Mouse (Mus musculus) liver, embryonic 15.5 days (tissue): ENCODE results near the gene Cd164l2. TPM values are rescaled to one million over a fixed set of nuclear protein-coding genes. Genes with fewer than 3 reads are reported as not detected.
A peak's percentile ranks its signal among the peaks of the same experiment; 100 is the strongest.

Source experiments
- ATAC-seq: fragments of 200-750 bp; cut with Nextera tagmentation; 2 replicates; pipeline ENCODE4 v1.8.0; 2017; ENCODE audit warnings: moderate number of reproducible peaks, mild to moderate bottlenecking, moderate library complexity; ENCODE audit not compliant: insufficient read depth
- H3K27ac ChIP-seq: fragments of 300-500 bp; sonication (generic); replicated peaks from 2 replicates; pipeline ENCODE4 v1.5.1; 2015; ENCODE audit warnings: mild to moderate bottlenecking, inconsistent platforms
- H3K27me3 ChIP-seq: fragments of 300-500 bp; sonication (generic); 2 replicates; pipeline ENCODE4 v1.6.1; 2015; ENCODE audit warnings: mild to moderate bottlenecking, inconsistent platforms
- H3K36me3 ChIP-seq: fragments of 300-500 bp; sonication (generic); replicated peaks from 2 replicates; pipeline ENCODE4 v1.6.1; 2015; ENCODE audit warnings: moderate library complexity, mild to moderate bottlenecking, inconsistent platforms
- H3K4me1 ChIP-seq: fragments of 300-500 bp; sonication (generic); replicated peaks from 2 replicates; pipeline ENCODE4 v1.6.1; 2015; ENCODE audit warnings: inconsistent platforms
- H3K4me2 ChIP-seq: fragments of 300-500 bp; sonication (generic); 2 replicates; pipeline ENCODE4 v1.6.1; 2015; ENCODE audit warnings: moderate library complexity, mild to moderate bottlenecking, inconsistent platforms
- H3K4me3 ChIP-seq: fragments of 300-500 bp; sonication (generic); replicated peaks from 2 replicates; pipeline ENCODE4 v1.5.1; 2015; ENCODE audit warnings: mild to moderate bottlenecking, inconsistent platforms
- H3K9ac ChIP-seq: fragments of 300-500 bp; sonication (generic); 2 replicates; pipeline ENCODE4 v1.6.1; 2015; ENCODE audit warnings: moderate library complexity, mild to moderate bottlenecking, inconsistent platforms
- H3K9me3 ChIP-seq: fragments of 300-500 bp; sonication (generic); replicated peaks from 2 replicates; pipeline ENCODE4 v1.6.1; 2016; ENCODE audit warnings: inconsistent platforms
- WGBS: fragments of 180-500 bp; shearing (Covaris S2); methylation state at CpG from one replicate; pipeline ENCODE4 v1.1.7; 2015; ENCODE audit warnings: mixed read lengths; ENCODE audit not compliant: insufficient replicate concordance; 5-methylcytosine and 5-hydroxymethylcytosine counted together
- polyA plus RNA-seq: library from polyadenylated mRNA; unstranded; fragments of >200 nt; fragmentation: Nextera tagmentation; extraction: Ambion mirVana; gene quantifications from 2 replicates; pipeline ENCODE4 v1.2.1, GENCODE M21; 2015

Cd164l2 gene
- polyA plus RNA-seq, 1 experiment from 2014 or later, result not detected

- Histone ChIP-seq H3K9ac (no peak overlapping the region), H3K9me3 (no peaks in the 10 kb centered on the region), H3K36me3 (peaks cover 73% of the 10 kb centered on the region), H3K27me3 (no peaks in the 10 kb centered on the region), H3K27ac (no peak overlapping the region), H3K4me3 (no peak overlapping the region), H3K4me1 (peaks cover 29% of the 10 kb centered on the region), H3K4me2 (no peak overlapping the region)
- WGBS, result 60% methylated on average over 4 of the region's 4 CpGs
- ATAC-seq, result no peak
These were observed 16.9 kb upstream of the Cd164l2 start for GRCm38 (mm10) chr4:133195014-133195413.

GRCm38 (mm10) chr4:133196136-133196535 is 15.8 kb upstream of the Cd164l2 start:
- no peak overlapping the region for H3K4me3 ChIP-seq
- ATAC-seq, result no peak

GRCm38 (mm10) chr4:133196852-133197251 is 15.1 kb upstream of the Cd164l2 start:
- Histone ChIP-seq H3K4me3 (no peak overlapping the region), H3K9ac (no peak overlapping the region), H3K4me1 (peaks cover 42% of the 10 kb centered on the region), H3K9me3 (no peaks in the 10 kb centered on the region), H3K4me2 (no peak overlapping the region), H3K36me3 (peaks cover 55% of the 10 kb centered on the region), H3K27ac (no peak overlapping the region), H3K27me3 (no peaks in the 10 kb centered on the region)
- ATAC-seq, result no peak
- WGBS, result 76% methylated on average over 7 of the region's 7 CpGs

More at GRCm38 (mm10) chr4:133196136-133196535, 15.8 kb upstream of the Cd164l2 start:
- Histone ChIP-seq H3K4me2 (no peak overlapping the region), H3K9ac (no peak overlapping the region), H3K9me3 (no peaks in the 10 kb centered on the region), H3K4me1 (peaks cover 39% of the 10 kb centered on the region), H3K27me3 (no peaks in the 10 kb centered on the region), H3K36me3 (peaks cover 62% of the 10 kb centered on the region), H3K27ac (no peak overlapping the region)
- WGBS, result 66% methylated on average over 2 of the region's 2 CpGs

GRCm38 (mm10) chr4:133197355-133197754 is 14.6 kb upstream of the Cd164l2 start:
- ATAC-seq, result no peak
- 57% methylated on average over 5 of the region's 5 CpGs for WGBS
- H3K4me3 ChIP-seq, result no peak overlapping the region
- no peak overlapping the region for H3K9ac ChIP-seq
- H3K36me3 ChIP-seq, result peaks cover 50% of the 10 kb centered on the region
- H3K27me3 ChIP-seq, result no peaks in the 10 kb centered on the region
- H3K27ac ChIP-seq, result no peak overlapping the region
- H3K4me1 ChIP-seq, result peaks cover 42% of the 10 kb centered on the region
- no peak overlapping the region for H3K4me2 ChIP-seq
- H3K9me3 ChIP-seq, result no peaks in the 10 kb centered on the region

- H3K27ac ChIP-seq, result no peak overlapping the region
- no peaks in the 10 kb centered on the region for H3K9me3 ChIP-seq
- H3K9ac ChIP-seq, result no peak overlapping the region
- peak; percentile 36; the same call in 1 of the 2 replicates for ATAC-seq
- no peak overlapping the region for H3K4me3 ChIP-seq
- no peaks in the 10 kb centered on the region for H3K27me3 ChIP-seq
- peaks cover 45% of the 10 kb centered on the region for H3K36me3 ChIP-seq
- 77% methylated on average over 13 of the region's 13 CpGs for WGBS
- H3K4me2 ChIP-seq, result no peak overlapping the region
- H3K4me1 ChIP-seq, result peaks cover 42% of the 10 kb centered on the region
These were observed 14.1 kb upstream of the Cd164l2 start for GRCm38 (mm10) chr4:133197801-133198286.

GRCm38 (mm10) chr4:133198337-133199180 is 13.4 kb upstream of the Cd164l2 start:
- H3K4me1 ChIP-seq, result peaks cover 42% of the 10 kb centered on the region
- H3K4me3 ChIP-seq, result no peak overlapping the region
- no peaks in the 10 kb centered on the region for H3K27me3 ChIP-seq
- 63% methylated on average over 19 of the region's 19 CpGs for WGBS
- no peaks in the 10 kb centered on the region for H3K9me3 ChIP-seq
- no peak overlapping the region for H3K4me2 ChIP-seq
- no peak for ATAC-seq
- H3K27ac ChIP-seq, result no peak overlapping the region
- peaks cover 38% of the 10 kb centered on the region for H3K36me3 ChIP-seq
- no peak overlapping the region for H3K9ac ChIP-seq

- H3K36me3 ChIP-seq, result peaks cover 26% of the 10 kb centered on the region
- H3K27me3 ChIP-seq, result 0 out of 2 replicates have a peak, but pooled peaks cover 4% of the 10 kb centered on the region
- H3K4me1 ChIP-seq, result peaks cover 45% of the 10 kb centered on the region
- ATAC-seq, result no peak
- no peak overlapping the region for H3K4me2 ChIP-seq
- 74% methylated on average over 6 of the region's 6 CpGs for WGBS
- no peaks in the 10 kb centered on the region for H3K9me3 ChIP-seq
- no peak overlapping the region for H3K27ac ChIP-seq
- H3K4me3 ChIP-seq, result no peak overlapping the region
- H3K9ac ChIP-seq, result no peak overlapping the region
These were observed 12.2 kb upstream of the Cd164l2 start for GRCm38 (mm10) chr4:133199743-133200142.

- Histone ChIP-seq H3K4me3 (no peak overlapping the region), H3K4me2 (no peak overlapping the region), H3K36me3 (peaks cover 20% of the 10 kb centered on the region), H3K27me3 (0 out of 2 replicates have a peak, but pooled peaks cover 4% of the 10 kb centered on the region), H3K27ac (no peak overlapping the region), H3K9me3 (no peaks in the 10 kb centered on the region), H3K4me1 (peaks cover 45% of the 10 kb centered on the region), H3K9ac (no peak overlapping the region)
- ATAC-seq, result no peak
- WGBS, result 76% methylated on average over 21 of the region's 21 CpGs
These were observed 11.6 kb upstream of the Cd164l2 start for GRCm38 (mm10) chr4:133200343-133200742.

GRCm38 (mm10) chr4:133201006-133201771 is 10.7 kb upstream of the Cd164l2 start:
- 63% methylated on average over 8 of the region's 8 CpGs for WGBS
- Histone ChIP-seq H3K27me3 (0 out of 2 replicates have a peak, but pooled peaks cover 4% of the 10 kb centered on the region), H3K4me3 (no peak overlapping the region), H3K4me2 (no peak overlapping the region), H3K4me1 (peaks cover 45% of the 10 kb centered on the region), H3K36me3 (peaks cover 12% of the 10 kb centered on the region), H3K9me3 (no peaks in the 10 kb centered on the region), H3K9ac (no peak overlapping the region), H3K27ac (no peak overlapping the region)
- no peak for ATAC-seq

GRCm38 (mm10) chr4:133202254-133202653 is 9.7 kb upstream of the Cd164l2 start:
- Histone ChIP-seq H3K36me3 (peaks cover 1% of the 10 kb centered on the region; the same call in 1 of the 2 replicates), H3K4me2 (no peak overlapping the region), H3K9ac (no peak overlapping the region), H3K9me3 (no peaks in the 10 kb centered on the region), H3K27me3 (0 out of 2 replicates have a peak, but pooled peaks cover 4% of the 10 kb centered on the region), H3K4me3 (no peak overlapping the region), H3K27ac (no peak overlapping the region), H3K4me1 (peaks cover 41% of the 10 kb centered on the region)
- WGBS, result 74% methylated on average over 3 of the region's 3 CpGs
- no peak for ATAC-seq

- H3K4me2 ChIP-seq, result no peak overlapping the region
- no peak overlapping the region for H3K4me3 ChIP-seq
- 51% methylated on average over 3 of the region's 3 CpGs for WGBS
- H3K9me3 ChIP-seq, result no peaks in the 10 kb centered on the region
- peaks cover 16% of the 10 kb centered on the region for H3K27me3 ChIP-seq
- H3K9ac ChIP-seq, result no peak overlapping the region
- H3K27ac ChIP-seq, result no peak overlapping the region
- peaks cover 29% of the 10 kb centered on the region for H3K4me1 ChIP-seq
- H3K36me3 ChIP-seq, result no peaks in the 10 kb centered on the region
- ATAC-seq, result no peak
These were observed 8.3 kb upstream of the Cd164l2 start for GRCm38 (mm10) chr4:133203591-133203990.
